Mouse (Mus musculus) mouse trophoblast stem cell (cell line): ENCODE results near the gene Chchd6.

Experiments used
- in situ Hi-C, 2 experiments: fragments of 300-500 bp; cut with MseI, MboI; formaldehyde crosslinking; loops; 2 replicates in 1 of 2; 3 replicates in 1 of 2; pipeline ENCODE4 v1.15.1; 2025

Chchd6 gene

DNA sequence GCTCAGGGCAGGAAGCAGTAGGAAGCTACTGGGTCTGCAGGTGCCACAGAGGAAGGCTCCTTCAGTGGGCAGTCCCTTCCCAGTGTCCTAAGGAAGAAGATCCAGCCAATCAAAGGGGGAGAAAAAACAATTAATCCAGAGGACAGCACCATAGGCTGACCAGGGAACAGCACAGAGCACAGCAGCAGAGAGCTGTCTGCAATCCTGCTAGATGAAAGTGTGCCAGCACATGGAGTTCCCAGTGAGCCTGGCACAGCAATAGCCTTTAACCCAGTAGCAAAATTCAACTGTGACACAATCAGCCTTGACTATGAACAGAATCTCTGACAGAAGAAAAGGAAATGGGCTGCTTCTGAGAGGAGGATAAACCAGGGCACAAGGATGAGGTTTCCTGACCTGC is 9.8 kb downstream of the Chchd6 start:
- in situ Hi-C loops, result no loop called here

DNA sequence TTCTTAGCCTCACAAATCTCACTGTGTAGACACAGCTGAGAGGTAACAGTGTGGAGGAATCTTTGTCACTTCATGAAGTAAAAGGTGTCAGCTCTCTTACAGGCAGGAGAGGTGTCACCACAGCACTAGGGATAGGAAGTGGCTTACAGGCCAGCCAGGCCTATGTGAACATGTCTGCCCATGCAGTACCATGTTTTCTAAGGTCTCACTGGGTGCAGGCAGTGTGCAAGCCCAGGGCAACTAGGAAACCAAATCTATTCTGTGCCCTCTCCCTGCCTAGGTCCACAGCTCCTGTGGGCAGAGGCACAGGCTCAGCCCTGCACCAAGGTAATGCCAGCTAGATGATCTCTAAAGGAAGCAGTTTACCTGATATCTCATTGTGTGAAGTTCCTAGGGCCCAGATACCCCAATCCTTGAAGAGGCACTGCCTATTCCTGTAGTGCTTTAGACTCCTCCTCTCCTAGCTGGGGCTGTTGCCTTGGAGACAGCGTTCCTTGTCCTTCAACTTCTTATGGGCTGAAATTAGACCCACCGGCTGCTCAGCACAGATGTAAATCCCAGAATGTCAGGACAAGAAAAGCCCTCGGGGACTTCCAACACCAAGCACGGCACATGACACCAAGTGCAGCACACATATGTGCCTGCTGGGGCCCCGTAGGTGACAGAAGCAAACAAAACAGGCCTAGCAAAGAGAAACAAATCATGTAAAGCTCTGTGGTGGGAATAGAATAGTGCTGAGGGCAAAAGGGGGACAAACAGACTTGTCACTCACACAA is 10.6 kb downstream of the Chchd6 start:
- in situ Hi-C loops, result no loop called here

DNA sequence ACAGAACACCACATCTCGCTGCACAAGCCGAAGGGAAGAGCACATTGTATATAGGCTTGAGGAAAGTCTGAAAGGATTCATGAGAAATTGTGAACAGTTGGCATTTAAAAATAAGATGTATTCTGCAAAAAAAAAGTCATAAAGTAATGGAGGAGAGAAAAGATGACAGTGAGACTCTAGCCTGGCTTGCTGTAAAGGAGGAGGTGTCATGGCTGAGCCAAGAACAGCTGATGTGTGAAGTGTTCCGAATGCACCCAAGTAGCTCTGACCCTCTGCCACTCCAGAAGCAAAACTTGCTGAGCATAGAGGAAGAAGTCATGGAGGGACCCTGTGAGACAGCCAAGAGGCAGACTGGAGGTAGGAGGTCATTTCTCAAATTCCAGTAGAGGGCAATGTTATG is 12.3 kb downstream of the Chchd6 start:
- in situ Hi-C loops, result no loop called here

DNA sequence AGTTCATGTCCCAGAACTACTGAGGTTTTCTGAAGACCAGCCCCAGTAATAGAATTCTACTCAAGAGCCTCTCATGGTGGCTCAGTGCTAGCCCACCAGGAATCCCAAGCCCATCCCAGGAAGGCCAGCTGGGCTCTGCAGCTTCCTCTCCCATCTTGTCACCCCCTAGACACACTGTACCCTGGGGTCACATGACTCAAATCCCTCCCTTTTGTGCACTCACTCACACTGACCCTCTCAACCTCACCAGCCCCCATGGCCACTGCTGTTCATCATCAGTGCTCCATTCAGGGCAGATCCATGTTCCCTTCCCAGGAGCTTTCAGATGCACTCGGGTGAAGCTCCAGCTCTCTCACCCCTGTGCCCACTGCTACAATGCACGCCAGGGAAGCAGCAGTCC is 20.8 kb downstream of the Chchd6 start:
- in situ Hi-C loops, result no loop called here

DNA sequence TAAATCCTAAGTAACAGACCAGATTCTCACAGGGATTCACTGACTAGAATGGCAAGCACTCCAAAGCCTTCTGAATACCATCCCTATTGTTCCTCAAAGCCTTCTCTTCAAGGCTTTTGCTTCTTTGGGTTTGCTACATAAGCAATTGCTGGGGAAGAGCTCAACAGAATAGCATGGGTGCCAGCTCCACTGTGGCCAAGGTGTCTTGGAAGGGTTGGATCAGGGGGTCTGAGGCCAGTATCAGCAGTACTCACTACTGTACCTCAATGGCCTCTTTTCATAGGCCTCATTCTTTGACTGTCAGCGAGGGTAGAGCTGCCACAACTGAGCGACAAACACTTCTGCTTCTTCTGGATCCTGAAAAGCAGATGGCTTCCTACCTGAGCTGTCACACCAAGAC is 21.7 kb downstream of the Chchd6 start:
- in situ Hi-C loops, result no loop called here

DNA sequence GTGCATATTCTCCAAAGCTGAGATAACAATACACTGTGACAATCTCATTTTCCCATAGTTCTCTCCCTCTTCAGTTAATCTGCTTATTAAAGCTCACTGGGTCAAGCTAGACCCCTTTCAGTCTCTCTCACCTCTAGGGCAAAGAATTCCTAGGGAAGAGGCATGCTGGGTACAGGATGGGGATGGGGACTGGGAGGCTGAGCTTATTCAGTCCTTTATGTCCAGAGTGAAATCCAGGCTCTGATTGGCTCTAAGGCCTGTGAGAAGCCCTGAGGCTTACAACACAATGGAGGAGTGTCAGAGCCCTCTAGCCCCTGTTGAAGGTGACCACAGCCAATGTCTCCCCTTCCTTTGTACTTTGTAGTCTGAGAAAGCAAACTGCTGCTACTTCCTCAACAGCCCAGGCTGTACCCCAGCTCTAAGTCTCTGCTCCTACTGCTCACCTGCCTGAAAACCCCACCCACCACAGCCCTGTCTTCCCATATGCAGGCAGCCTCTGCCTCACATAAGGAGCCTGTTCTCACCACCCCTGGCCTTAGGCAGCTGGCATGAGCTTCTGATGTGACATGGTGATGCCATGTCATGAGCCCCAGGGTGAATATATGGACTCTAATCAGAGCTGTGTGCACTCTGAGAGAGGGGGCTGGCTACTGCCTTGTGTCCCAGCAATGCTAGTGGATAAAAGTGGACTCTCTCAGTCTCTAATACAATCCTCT is 22.4 kb downstream of the Chchd6 start:
- in situ Hi-C loops, result no loop called here

DNA sequence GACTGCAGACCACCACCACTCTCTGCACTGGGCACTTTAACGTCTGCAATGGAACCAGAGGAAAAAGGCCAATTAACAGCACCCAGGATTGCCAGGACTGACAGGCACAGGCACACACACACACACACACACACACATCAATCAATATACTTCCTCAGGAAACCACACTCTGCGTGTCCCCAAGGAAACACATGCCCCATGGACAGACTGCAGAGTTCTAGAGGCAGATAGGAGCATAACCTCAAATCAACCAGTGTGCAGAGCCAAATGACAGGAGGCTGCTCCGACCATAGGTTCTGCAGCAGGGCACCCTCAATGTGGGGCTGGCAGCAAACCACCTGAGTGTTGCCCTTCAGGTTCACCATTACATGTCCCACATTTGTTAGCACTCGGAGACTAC is 26.1 kb downstream of the Chchd6 start:
- in situ Hi-C loops, result no loop called here

DNA sequence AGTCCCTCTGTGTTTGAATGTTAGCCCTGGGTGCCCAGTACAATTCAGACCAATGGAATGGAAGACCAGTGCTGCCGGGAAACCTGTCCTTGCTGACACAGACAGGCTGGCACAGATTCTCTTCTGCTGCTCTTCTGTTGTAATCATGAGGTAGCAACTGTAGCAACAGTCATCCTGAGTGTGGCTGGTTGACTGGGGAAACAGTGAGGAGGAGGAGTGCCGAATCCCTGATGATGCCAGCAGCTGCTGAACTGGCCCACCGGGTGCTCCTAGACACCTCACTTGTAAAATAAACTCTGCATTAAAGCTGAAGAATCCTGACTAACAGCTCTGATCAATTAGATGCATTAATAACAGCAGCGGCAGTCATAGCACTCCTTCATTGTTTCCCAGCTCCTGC is 28.7 kb downstream of the Chchd6 start:
- in situ Hi-C loops, result no loop called here

DNA sequence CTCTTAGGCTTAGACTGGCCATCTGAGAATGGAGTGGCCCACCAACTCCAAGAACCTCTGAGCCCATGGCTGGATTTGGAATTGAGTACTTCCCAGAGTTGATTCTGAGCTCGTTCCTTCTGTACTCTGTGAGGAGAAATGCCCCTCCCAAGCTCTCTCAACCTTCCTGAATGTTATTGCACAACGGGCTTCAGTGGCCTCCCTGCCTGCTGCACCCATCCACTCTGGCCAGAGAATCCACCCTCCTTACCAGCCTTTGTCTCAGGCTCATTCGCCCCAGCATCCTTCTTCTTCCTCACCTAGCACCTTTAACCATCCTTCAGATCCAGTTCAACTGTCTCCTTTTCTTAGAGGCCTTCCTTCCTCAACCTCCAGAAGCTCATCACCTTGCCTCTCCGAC is 32.1 kb downstream of the Chchd6 start:
- in situ Hi-C loops, result no loop called here

DNA sequence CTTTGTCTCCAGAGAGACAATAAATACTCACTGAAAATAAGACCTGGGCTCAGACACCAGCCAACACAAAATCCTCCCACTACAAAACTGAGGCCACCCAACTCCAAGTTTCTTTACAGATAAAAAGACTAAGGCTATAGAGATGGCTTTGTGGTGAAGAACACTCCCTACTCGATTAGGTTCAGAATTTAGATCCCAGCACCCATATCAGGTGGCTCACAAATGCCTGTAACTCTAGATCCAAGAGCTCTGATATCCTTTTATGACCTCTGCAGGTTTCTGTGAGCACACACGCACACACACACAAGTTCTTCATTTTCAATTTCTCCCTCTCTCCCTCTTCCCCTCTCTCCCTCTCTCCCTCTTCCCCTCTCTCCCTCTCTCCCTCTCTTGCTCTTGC is 34.6 kb downstream of the Chchd6 start:
- in situ Hi-C loops, result no loop called here

DNA sequence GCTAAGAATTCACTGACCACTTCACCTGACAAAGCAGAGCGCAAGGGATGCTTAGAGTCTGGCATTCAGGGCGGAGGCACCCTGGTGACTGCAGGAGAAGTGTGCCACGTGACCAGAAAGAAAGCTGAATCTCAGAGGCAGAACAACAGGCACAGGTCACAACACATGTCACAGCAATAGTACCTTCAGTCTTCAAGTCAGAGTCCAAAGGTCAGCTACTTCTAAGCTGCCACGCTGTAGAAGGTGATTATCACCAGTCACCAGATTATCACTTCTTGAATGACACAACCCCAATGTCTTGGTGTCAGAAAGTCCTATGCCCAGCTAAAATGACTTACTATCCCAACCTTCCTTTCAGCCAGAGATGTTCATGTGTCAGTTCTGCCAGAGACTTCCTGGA is 37.8 kb downstream of the Chchd6 start:
- in situ Hi-C loops, result loop anchor here (5.0 to 10.0 kb wide), 2 partner anchors 195 to 623 kb away; partner anchors contain the start of gene Plxna1 (in 2 of the 2)

DNA sequence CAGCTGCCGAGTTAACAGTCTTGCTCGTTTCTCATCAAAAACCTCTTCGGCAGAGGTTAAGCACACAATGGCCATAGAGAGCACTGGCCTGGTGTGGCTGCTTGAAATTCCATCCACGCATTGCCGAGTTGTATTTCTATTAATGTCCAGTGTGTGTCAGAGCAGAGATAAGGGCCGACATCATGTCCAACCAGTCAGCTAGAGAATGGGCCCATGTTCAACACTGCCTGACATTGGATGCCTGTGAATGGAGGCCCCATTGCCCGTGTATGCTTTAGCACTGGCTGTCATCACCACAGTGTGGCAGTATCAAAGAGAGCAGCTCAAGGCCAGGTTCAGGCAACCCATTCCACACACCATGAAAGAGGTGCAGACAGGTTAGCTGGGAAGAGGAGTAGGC is 38.9 kb downstream of the Chchd6 start:
- in situ Hi-C loops, result loop anchor here (5.0 to 10.0 kb wide), 2 partner anchors 194 to 622 kb away; partner anchors contain the start of gene Plxna1 (in 2 of the 2)

DNA sequence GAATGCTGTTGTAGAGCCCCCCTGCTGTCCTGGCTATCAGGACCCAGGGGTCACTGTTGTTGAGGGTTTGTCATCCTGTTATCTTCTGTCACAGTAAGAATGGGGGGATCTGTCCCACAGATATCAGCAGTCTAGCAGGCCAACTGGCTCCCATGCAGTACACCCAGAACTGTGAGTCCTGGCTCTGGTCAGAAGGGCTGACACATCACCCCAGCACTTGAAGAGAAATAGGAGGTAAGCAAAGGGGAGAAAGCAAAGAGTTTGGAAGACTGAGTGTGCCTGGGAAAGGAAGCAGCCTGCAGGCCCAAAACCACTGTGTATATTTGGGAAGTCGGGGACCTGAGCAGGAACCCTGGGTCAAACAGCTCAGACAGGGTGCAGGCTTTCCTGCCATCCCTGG is 39.5 kb downstream of the Chchd6 start:
- in situ Hi-C loops, result loop anchor here (5.0 to 10.0 kb wide), 2 partner anchors 194 to 621 kb away; partner anchors contain the start of gene Plxna1 (in 2 of the 2)

DNA sequence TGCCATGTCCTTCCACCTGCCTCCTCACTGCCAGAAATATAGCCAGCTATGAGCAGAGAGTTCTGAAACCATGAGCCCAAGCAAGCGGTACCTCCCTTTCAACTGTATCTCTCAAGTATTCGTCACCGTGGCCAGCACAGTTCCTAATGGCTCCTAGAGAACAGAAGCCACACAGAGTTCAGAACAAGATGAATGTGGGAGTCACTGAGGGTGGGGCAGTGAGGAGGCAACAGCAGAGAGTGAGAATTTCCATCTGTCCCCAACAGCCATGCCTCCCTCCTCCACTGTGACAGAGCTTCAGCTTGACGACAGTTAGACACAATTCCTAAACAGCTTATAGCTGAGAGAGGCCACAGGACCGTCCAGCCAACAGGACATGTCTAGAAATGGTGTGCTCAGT is 41.4 kb downstream of the Chchd6 start:
- in situ Hi-C loops, result loop anchor here in 1 of 2 experiments (10.0 kb wide), 1 partner anchor 619 kb away; no protein-coding TSS in a partner anchor

DNA sequence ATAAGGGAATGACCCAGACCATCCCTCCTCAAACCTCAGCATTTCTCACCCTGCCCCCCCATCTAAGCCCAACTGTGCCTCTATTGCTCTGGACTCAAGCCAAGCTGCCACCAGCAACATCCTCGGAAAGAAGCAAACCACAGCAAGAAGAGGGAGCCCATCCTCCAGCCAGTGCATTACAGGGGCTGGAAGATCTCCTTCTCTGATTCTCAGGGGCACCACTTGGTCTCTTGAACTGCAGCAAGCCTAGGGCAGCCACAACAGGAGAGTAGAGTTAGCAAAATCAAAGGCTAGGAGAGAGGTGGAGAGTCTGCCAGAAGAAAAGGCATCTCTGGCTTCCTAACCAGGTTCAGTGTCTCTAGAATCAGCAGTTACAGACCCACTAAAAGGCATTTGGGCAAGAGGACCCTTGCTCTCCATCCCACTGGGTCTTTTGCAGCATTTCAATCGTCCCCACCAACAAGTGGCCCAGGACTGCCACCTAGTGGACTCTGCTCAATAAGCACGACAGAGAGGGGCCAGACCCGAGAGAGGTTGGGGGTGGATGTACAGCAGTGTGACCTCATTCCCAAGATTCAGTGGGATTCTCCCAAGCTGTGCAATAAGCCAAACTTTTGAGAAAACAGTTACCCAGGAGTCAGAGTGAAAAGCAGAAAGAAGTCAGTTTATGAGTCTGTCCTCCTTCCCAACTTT is 42.3 kb downstream of the Chchd6 start:
- in situ Hi-C loops, result loop anchor here in 1 of 2 experiments (10.0 kb wide), 1 partner anchor 618 kb away; no protein-coding TSS in a partner anchor

DNA sequence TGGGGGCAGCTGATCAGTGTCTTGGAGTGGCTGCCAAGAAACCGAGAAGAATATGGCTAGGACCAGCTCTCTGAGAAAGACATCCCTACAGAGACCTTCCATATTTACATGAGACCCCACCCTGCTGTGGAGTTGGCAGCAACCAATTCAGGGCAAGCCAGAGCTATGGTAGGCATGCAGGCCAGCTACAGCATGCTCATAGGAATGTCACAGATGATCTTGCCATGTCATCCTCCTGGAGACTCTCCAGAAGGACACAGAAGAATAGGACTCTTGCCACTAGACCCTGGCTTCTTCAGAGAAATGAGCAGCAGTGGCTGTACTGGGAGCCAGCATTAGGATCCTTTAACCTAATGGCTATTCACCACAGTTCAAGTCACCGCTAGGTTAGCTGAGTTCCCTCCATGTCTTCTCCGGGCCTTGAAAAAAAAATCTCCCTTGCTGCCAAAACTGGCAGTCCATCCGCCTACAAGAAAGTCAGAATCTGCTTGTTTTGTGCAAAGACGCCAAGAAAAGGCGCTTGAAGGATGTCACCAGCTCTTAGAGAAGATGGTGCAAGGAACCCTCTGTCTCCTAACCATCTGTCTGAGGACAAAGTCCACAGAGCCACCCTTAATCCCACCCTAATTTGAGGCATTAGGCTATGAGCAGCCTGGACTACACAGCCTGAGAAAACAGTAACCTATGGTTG is 43.0 kb downstream of the Chchd6 start:
- in situ Hi-C loops, result loop anchor here in 1 of 2 experiments (10.0 kb wide), 1 partner anchor 618 kb away; no protein-coding TSS in a partner anchor

DNA sequence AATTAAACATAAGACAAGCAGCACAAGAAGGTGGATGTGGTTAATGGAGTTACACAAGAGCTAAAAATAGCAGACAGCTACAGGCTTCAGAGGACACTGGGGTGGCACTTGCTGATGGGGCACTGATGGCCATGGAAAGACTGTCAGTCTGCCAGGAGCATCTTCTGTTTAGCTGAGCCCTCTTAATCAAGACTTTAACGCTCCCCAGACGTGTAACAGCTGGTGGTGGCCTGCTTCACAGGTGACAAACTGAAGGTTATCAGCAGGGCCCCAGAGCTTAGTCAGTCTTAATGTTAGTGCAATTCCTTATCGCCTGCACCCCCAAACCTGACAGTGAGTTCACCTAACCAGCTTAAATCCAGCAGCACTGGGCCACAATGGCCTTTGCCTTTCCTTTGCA is 46.3 kb downstream of the Chchd6 start:
- in situ Hi-C loops, result no loop called here

DNA sequence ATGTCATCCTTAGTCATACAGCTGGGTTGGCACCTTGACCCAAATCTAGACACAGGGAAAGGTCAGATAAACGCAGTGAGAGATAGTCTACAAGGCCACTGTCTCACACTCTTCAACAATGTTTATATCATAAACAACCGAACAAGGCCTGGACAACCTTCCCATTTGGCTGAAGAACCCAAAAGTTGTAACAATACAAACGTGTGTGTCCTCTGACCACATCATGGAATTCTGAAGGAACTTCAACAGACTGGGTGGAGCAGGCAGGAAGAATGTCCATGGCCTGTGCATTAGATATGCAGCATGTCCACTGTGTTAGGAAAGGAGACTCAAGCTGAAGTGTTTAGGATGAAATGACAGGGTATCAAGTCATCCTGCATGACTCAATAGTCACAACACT is 47.5 kb downstream of the Chchd6 start:
- in situ Hi-C loops, result no loop called here

DNA sequence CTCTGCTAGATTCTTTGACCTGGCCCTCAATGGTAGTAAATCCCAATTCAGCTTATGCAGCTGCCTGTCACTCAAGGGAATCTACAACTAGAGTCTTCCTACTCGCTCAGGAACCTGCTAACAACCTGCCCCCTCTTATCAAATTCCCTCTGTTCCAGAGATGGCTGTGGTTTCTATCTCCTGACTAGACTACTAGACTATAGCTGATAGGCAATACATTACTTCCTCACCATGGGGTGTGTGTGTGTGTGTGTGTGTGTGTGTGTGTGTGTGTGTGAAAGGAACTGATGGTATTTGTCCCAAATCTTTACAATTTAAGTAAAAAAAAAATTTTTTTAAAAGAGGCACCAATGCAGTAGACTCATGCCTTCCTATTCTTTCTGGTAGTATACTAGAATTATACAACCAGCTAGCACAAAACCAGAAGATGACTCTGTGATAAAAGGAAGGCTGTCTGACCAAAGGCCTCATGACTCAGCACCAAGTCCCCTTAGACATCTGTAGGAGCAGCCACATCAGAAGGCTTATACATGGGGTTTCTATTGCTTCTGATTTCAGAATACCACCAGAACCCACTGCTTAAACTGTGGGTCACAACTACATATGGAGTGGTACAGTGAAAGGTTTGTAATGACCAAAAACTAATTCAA is 57.2 kb downstream of the Chchd6 start:
- in situ Hi-C loops, result no loop called here

DNA sequence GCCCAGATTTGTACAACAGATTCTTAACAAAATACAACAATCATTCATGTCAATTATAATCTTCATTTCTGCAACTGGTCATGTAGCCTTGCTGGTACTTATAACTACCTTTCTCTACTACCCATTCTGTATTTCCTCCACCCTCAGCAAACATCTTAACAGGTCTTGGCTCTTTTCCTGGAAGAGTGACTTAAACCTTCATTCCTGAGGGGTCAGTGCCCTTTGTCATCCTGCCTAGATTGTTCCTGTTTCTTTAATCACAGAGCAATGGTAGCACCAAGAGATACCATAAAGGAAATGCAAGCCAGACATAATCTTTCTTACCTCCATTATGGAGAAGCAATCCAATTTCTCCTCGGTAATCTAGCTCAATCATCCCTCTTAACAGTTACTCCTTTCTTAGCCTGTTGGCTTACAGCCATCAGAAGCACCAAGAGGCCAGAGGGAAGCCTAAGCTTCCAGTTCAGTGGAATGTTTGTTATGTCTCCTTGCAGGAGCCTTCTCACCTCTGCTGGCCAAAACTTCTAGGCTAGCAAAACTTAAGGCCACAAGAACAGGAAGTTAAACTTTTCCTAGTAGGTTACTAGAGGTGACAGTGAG is 59.7 kb downstream of the Chchd6 start:
- in situ Hi-C loops, result no loop called here

DNA sequence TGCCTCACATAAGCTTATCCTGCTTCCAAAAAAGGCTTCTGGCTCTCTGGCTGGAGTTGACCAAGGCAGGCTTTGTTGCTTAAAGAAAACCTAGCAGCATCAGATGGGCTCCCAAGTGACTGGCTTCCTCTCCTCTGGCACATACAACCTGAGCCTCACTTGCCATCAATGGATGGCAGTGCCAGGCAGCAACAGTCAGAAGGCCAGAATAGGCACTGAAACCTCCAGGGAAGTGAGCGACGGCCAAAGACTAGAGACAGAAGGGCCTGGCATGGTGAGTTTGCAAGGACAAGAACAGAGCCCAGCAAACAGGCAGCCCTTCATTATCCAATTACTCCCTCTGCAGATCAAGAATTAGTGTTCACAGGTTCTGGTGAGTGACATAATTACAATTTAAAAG is 70.7 kb downstream of the Chchd6 start:
- in situ Hi-C loops, result no loop called here
